Mouse (Mus musculus) spleen, postnatal 4 days (tissue): Measurements from ENCODE around the gene Mrpl34.

ENCODE experiments used
- DNase-seq, 2 experiments: peaks; one replicate each; pipeline ENCODE4 v3.0.0; 2022; ENCODE audit warnings: low spot score in 2 of 2

Mrpl34 gene

DNA sequence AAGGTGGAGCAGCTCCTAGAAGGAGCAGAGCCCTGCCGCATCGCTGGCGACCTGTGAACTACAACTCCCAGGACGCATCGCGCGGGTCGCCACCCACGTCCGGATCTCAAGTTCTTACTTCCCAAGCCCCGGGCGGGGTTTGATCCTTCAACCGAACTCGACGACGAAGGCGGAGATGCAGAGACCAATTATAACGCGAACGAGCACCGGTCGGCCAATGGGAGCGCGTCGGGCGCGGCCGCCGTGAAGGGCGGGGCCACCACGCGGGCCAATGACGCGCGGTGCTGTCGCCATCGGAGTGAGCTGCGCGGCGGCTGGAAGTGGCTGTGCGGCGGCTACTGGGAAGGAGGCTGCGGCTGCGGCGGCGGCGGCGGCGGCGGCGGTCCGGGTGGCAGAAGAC is 4.2 kb downstream of the Mrpl34 start, which contains the start of gene Dda1:
Gene Dda1 (plus strand): TSS at position 284 of the 400 bp plus-strand sequence.
- peak; percentile 96 to 97 for DNase-seq

DNA sequence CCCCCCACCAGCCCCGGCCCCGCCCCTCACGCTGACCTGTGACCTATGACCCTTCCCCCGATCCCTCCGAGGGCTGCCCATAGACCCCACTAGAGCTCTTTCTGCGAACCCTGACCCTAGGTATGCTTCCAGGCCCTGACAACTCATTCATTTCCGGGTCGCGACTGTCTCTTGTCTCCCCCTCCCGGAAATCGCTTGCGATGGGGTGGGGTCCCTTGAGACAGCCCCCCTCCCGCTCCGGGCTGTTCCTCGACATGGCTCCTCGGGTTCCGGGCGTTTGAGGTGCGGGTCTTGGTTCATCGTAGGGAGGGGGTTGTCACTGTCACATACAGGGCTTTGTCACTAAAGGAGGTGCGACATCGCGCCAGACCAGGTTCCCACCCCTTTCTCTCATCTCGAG is 4.7 kb downstream of the Mrpl34 start:
- peak; percentile 45 to 78 for DNase-seq

GRCm38 (mm10) chr8:71470146-71470912 is 5.6 kb downstream of the Mrpl34 start:
- DNase-seq, result peak in 1 of 2 experiments; percentile 56

- peak in 1 of 2 experiments; percentile 62 for DNase-seq
Measured at GRCm38 (mm10) chr8:71470913-71471255, 6.1 kb downstream of the Mrpl34 start.

GRCm38 (mm10) chr8:71471861-71472260 is 7.1 kb downstream of the Mrpl34 start:
- no peak for DNase-seq

DNA sequence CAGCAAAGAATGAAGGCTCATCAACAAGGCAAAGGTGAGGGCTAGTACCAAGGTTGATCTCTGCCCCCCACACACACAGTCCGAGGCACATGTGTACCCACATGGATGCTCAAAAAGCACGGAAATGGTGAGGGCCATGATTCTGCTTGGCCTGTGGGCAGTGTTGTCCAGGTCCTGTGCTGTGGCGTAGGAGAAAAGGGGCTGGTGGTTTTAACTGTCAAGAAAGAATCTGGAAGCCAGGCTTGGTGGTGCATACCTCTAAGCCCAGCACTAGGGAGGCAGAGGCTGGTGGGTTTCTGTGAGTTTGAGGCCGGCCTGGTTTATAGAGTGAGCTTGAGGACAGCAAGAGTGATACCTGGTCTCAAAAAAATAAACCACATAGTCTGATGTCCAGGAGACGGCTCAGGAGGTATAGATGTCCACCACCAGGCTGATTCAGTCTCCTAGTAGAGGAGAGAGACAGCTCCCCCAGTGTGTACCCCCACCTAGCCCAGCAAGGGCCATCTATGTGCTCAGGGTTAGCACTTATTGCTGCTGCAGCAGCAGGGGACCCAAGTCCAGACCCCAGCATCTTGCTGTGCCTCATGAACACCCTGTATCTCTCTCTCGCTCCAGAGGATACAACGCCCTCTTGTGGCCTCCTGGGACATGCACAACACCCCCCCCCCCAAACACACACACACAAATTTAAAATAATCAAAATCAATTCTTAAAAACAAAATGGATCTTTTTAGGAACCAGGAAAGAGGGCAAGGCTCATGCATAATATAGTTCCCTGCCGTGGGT is 8.0 kb downstream of the Mrpl34 start:
- no peak for DNase-seq

- no peak for DNase-seq
Measured at GRCm38 (mm10) chr8:71474344-71474743, 9.6 kb downstream of the Mrpl34 start.

- no peak for DNase-seq
Measured at GRCm38 (mm10) chr8:71474785-71475701, 10.3 kb downstream of the Mrpl34 start.

- DNase-seq, result no peak
Measured at GRCm38 (mm10) chr8:71475702-71476075, 10.9 kb downstream of the Mrpl34 start.

GRCm38 (mm10) chr8:71476099-71476940 is 11.6 kb downstream of the Mrpl34 start:
- DNase-seq, result peak; percentile 76 to 89

DNA sequence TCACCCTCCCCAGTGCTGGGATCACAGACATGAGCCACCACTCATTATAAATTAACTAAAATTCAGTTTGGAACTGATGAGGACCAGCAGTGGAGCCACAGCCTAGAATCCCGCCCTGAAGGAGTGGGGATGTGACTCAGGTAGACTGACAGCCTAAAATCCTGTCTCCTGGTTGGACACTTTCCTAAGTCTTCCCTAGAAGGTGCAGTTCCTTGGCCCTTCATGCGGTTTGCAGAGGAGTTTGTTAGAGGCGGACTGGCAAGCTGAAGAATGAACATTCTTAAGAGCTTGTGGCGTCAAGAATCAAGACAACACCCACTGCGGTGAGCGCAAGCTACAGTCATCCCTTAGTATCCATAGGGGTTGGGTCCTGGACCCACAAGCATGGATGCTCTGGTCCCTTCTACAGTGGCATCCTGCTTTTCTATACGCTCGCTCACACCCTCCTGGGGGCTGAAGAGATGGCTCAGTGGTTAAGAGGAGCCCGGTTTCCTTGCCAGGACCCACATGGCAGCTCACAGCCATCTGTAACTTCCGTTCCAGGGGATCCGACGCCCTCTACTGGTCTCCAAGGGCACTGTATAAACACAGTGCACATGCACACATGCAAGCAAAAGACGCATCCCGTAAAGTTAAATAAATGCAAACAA is 12.6 kb downstream of the Mrpl34 start:
- DNase-seq, result peak in 1 of 2 experiments; percentile 70

DNA sequence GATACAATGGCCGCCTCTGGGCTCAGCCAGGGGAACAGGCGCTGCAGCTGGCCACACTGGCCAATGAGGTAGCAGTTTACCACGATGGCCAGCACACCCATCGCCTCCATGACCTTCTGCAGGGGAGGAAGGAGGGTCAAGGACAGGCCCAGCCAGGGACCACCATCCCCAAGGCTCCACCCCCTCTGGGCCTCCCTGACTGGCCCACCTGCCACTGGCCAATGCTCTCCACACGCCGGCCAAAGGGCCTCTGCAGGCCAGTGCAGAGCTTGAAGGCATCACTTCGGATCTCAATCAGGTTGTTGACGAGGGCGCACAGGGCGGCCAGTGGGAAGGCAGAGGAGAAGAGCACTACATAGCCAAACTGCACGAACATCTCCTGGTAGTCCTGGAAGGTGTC is 14.2 kb downstream of the Mrpl34 start:
- DNase-seq, result peak in 1 of 2 experiments; percentile 65

DNA sequence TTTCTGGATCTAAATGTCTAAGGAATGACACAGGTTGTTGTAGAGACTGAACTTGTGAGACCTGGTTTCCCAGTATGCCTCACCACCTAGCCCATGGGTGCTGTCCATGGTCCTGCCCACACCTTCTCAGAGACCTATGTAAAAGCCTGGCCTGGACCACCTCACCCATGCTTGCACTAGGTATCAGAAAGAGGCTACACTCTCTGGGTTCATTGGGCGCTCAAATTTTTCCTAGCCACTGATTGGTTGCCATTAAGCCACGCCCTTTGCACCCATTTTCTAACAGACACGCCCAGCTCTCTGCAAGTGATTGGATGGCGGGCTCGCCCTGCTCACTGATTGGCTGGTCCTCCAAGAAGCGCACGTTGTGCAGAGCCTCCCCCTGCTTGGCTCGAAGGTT is 19.2 kb downstream of the Mrpl34 start:
- peak; percentile 50 to 81 for DNase-seq

DNA sequence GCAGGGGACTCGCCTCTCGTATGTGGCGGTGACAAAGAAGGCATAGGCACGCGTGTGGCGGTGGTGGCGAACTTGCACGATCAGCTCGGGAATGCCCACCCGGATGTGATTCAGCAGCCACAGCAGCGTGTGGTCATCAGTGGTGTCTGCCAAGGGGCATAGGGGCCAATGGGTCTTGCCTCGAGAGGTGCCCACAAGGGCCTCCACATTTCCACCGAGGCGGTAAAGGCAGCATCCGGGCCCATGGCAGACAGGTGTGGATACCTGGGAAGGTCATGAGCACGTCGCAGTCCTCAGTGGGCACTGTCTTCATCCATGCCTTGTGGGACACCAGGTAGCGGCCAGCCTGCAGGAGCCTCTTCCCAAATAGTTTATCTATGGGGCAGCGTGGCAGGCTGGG is 20.0 kb downstream of the Mrpl34 start:
- peak in 1 of 2 experiments; percentile 68 for DNase-seq

GRCm38 (mm10) chr8:71485142-71486135 is 20.7 kb downstream of the Mrpl34 start, which contains the start of gene Ano8:
Gene Ano8 (minus strand): TSS chr8:71485963.
- peak; percentile 76 to 89 for DNase-seq

- no peak for DNase-seq
Measured at GRCm38 (mm10) chr8:71486136-71486529, 21.4 kb downstream of the Mrpl34 start.

- DNase-seq, result peak; percentile 78 to 88
Measured at GRCm38 (mm10) chr8:71487691-71488445, 23.1 kb downstream of the Mrpl34 start, which contains the start of gene Gtpbp3. Gene Gtpbp3 (plus strand): TSS chr8:71488103.

- DNase-seq, result peak; percentile 89 to 93
Measured at GRCm38 (mm10) chr8:71488454-71488853, 23.7 kb downstream of the Mrpl34 start.
